Mouse (Mus musculus): Measurements from ENCODE around the gene Cdh23.

Gene Cdh23

GRCm38 (mm10) chr10:60390904-60391420 is 305.3 kb downstream of the Cdh23 start:
- no peak for DNase-seq

DNA sequence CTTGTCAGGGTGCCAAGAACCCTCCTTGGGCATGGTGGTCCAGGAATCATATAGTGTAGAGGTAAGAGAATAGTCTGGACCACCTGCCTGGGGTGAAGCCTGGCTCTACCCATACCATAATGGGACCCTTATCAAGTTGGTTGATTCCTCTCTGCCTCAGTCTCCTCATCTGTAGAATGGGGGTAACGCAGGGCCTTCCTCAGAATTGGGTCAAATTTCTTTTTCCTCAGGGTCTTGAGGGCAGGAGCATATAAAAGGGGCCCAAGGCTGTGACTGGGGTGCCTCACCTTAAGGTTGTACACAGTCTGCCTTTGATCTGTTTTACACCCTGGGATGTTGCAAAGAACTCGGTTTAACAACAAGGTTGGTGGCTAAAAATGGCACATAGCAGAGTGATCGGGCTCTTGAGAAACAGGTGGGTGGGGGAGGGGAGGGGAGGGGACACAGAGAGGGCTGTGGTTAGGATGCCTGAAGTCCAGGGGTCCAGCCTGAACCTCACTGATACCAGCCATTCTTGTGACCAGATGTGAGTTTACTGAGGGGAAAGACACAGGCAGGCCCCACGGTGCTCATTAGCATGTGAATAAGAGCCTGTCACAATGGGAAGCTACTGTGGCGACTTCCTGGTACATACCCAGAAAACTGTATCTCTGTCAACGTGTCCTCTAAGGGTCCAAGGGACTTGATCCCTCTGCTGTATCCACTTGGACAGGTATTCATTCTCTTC is 305.9 kb downstream of the Cdh23 start:
- DNase-seq = no peak

DNA sequence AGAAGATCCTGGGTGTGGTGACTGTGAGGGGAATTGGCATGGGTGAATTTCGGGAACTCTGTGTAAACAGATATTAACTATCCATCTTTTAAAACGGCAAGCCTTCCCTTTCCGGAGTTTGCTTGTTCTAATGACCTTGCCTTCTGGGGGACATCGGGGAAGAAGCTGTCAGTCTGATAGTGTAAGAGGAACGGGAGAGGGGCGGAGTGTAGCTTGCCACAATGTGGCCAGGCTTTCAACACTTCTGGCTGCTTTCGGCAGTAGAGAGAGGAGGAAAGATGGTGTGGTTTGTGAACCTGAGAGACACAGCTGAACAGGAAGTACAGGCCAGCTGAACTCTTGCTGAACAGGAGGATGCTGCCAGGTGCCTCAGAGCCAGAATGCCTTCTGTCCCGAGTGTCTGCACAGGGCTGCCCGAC is 306.8 kb downstream of the Cdh23 start:
- DNase-seq = no peak

- no peak for DNase-seq
These were observed 308.0 kb downstream of the Cdh23 start for GRCm38 (mm10) chr10:60388332-60388731.

DNA sequence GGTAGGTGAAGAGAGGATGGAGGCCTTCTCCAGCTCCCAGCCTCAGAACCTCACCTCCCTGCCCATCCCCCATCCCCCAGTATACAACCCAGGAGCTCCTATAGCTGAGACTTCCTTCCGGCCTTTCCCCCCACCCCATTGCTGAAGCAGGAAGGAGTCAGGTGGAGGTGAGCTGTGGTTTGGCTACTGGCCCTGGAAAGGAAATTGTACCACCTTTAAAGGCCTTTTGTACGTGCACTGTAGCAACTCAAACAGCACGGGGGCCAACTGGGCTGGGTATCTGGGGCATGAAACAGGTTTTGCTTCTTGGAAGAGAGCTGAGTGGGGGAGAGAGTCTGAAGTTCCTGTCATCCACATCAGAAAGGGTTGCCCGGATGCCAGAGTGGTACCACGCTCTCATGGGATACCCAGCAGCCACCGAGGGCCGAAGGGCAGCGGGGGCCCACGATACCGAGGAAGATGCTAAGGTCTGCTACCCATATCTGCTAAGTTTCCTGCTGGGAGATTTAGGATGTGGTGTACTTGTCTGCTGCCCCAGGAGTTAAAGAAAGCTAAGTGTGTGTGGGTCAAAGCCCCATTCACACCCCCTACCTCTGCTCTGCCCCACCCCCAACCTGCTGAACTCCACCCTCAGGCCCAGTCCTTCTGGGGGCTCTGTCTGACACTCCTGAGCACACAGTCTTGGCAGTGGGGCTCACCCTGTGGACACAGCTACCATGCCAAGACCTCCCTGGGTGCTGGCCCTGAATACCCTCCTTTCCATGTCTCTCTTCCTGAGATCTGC is 315.0 kb downstream of the Cdh23 start:
- DNase-seq = no peak

DNA sequence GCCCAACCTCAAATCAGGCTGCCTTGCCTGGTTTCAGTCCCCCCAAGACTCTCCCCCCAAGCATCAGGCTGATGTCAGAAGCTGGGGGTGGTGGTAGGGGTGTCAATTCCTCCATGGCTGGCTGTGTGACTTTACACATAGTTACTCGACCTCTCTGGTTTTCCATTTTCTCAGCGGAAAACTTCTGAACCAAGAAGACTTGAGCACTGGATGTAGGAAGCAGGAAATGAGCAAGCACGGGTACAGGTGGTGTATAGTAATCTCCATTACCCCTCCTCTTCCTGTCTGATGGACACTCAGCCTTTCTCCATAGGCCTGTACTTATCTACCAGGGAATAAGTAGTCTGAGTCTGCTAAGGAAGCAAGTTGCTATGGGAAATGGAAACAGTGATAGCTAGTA is 316.1 kb downstream of the Cdh23 start:
- DNase-seq = no peak

DNA sequence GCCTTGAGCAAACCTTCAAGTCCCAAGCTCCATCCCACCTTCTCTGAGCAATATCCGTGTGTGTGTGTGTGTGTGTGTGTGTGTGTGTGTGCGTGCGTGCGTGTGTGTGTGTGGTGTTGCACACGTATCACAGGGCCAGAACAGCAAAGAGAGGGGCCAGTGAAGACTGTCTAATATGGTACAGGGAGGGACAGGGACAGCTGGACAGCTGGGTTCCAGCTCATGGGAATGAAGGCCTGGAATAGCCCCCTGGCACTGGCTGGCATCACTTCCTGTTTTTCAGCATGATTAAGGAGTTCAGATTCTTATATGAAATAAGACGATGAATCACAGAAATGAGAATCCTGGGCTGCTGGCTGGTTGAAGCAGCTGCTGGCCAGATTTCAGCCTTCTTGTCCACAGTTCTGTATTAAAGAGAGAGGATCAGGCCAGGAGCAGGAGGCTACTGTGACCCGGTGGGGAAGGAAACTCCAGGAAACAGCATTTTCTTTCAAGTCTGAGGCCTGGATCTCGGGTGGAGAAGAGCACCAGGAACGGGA is 316.8 kb downstream of the Cdh23 start:
- DNase-seq = no peak

GRCm38 (mm10) chr10:60376704-60377103 is 319.6 kb downstream of the Cdh23 start:
- no peak for DNase-seq

GRCm38 (mm10) chr10:60373937-60374578 is 322.2 kb downstream of the Cdh23 start:
- peak; percentile 67 for DNase-seq

DNA sequence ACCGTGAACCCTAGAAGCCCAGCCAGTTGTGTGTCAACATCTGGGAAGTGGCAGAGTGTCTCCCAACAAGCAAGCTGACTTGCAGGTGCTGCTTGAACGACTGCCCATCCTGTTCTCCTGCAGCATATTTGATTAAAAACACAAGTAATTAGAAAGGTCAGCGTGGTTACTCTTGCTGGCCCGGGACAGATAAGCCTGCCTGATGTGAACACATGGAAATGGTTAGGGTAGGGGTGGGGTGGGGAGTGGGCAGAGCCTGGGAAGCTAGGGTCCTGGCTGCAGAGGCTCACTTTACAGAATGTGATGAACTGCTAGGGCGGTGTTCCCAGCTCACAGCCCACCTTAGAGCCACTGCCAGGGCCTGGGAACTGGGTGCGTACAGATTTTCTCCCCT is 322.8 kb downstream of the Cdh23 start:
- DNase-seq = no peak

DNA sequence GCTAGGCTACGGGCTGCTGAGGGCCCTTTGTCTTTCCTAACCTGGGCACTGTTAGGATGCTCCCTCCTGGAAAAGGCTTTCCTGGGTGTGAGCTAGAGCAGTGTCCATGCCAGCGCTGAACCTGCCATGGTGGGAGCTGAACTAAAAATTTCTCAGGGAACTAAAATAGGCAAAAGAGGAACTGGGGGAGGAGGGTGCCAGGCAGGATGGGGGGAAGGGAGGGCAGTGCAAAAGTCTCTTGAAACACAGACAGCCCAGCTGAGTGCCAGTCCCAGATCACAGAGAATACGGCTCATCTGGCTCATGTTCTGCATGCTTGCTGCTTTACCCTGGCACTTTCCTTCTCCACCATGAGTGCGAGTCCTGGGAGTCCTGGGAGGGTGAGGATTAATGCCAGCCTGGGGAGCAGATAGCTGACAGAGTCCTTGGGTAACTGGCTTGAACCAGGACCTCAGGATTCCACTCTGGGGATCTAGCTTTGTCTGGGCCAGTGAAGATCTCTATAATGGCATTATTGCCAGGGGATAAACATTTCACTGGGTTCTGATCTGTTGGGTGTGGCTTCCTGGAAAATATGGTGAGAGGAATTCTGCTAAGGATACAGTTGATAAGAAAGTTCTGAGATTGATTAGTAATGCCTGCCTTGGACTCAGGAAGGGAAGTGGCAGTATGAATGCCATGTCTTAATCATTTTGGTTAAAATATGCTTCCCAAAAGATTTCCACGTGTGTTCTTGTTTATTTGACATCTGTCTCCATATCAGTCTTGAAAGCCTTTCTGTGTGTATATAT is 324.5 kb downstream of the Cdh23 start:
- DNase-seq = no peak

DNA sequence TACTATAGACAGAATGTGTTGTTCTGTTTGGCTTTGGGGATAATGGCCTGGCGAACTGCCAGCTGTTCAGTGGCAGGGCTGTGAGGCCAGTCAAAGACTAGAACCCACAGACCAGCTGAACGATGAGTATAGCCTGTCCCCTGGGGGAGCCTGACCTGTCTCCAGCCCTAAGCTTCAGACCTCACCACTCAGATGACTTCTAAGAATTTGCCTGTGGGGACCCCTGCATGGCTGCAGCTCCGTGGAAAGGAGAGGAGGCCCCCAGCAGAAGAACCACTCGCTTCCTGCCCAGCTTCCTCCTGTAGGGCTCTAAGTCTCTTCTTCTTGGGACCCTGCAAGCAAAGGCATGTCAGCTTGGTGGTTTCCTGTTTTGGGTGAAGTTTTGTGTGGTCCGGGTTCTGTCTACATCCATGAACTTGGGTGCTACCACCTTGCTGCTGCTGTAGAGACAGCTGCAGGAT is 325.7 kb downstream of the Cdh23 start:
- DNase-seq = no peak

DNA sequence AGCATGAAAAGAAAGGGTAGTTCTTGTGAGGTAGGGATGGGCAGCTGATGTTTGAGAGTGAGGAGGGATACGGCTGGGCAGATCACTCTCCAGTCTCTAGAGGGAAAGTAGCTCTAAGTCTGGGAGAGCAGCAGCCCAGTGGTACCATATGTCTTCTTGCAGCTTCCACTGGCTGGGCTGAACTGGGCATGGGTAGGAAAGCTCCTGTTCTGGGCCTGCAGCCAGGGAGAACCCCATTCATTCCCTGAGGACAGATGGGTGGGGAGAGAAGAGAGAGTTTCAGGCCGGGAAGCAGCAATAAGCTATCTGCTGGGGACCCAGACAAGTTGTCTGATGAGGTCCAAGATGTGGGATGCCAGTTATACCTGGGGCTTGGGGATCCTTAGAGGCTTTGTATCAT is 326.2 kb downstream of the Cdh23 start:
- DNase-seq = no peak

- no peak for DNase-seq
These were observed 326.9 kb downstream of the Cdh23 start for GRCm38 (mm10) chr10:60369405-60369804.

- DNase-seq = no peak
These were observed 328.4 kb downstream of the Cdh23 start for GRCm38 (mm10) chr10:60367904-60368303.

- DNase-seq = no peak
These were observed 329.1 kb downstream of the Cdh23 start for GRCm38 (mm10) chr10:60367145-60367544.

- DNase-seq = no peak
These were observed 332.9 kb downstream of the Cdh23 start for GRCm38 (mm10) chr10:60363426-60363825.

DNA sequence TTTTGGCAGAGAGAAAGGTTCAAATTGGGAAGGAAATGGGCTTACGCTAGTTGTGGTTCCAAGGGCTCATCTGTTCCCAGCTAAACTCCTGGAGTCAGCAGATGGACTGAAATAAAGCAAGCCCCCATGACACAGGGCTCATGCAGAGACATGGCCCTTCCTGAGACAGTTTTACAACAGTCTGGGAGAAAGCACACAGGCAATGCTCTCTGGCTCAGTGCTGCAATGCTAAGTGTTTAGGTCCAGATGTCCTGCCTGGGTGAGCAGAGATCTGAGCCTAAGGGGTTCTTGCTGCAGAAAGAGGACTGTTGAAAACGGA is 334.0 kb downstream of the Cdh23 start:
- DNase-seq = no peak

DNA sequence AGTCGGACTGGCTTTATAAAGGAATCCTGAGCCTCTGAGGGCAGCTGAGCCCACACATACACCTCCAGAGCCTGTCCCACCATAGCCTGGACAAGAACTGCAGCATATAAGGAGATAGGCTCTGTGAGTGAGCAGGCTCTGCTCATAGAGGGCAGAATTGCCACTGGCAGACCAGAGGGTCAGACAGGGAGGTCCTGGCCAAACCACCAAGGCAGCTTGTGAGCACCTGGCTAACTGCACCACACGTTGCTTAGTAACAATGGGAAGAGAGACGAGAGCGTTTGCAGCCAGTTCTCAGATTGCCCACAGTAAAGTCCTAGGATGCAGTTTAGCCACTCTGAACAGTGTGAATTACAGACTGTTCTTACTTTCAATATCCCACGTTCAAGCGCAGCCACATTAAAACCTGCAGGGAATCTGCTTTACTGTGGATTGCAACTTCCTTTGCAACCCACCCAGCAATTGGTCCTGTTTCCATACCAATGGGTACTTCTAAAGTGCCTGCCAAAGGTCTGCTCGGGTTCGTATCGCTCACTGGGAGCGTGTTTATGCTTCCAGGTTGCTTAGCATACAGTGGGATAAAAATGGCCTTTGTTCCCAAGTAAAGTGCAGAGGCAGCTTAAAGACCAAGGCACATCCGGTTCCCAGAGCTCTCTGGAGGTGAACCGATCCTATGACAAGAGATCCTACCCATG is 334.5 kb downstream of the Cdh23 start:
- no peak for DNase-seq

DNA sequence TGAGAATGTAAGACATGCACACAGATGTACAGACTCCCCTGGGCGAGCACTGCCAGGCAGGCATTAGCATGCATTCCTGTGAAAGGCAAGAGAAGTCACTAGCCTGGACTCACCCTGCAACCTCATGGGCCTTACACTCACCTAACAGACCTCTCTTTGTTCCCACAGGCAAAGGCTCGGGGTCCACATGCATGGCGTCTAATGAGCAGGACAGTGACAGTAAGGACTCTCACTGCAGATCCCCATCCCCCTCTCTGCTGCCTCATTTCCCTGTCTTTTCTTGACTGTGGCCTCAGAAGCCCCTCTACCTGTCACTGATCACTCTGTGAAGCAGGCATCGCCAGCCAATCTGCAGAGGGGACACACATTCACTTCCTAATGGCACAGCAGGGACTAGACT is 337.5 kb downstream of the Cdh23 start:
- no peak for DNase-seq

DNA sequence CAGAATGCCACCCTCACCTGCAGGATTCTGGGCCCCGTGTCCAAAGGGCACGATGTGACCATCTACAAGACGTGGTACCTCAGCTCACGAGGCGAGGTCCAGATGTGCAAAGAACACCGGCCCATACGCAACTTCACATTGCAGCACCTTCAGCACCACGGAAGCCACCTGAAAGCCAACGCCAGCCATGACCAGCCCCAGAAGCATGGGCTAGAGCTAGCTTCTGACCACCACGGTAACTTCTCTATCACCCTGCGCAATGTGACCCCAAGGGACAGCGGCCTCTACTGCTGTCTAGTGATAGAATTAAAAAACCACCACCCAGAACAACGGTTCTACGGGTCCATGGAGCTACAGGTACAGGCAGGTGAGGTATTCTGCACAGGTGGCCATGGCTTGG is 338.4 kb downstream of the Cdh23 start:
- DNase-seq = no peak

DNA sequence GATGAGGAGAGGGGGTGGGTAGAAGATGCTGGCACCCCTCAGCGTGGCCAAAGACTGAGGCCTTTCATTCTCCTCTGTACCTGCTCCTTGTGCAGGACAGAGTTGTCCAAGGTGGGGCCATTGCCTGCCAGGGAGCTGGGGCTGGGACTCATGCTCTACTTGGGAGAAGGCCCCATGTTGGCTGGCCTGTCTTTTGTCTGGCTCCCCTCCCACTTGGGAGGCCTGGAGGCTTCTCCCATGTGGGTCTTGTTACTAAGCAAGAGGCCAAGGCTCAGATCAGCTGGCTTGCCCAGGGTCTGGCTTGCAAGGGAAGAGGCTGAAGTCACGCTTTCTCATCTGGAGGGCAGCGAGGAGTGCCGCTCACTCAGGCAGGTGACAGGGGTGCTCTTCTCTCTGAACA is 338.8 kb downstream of the Cdh23 start:
- DNase-seq = no peak

Data from kidney, postnatal 14 days (tissue).